Mouse (Mus musculus) cerebellum, adult 2 months (tissue): Measurements from ENCODE around the gene Igdcc3.
"Not testable (repeated sequence)": the region's sequence is repeated elsewhere in the genome, so short reads cannot be mapped to it uniquely, and the experiment has no call there.

Source experiments
- CTCF ChIP-seq: fragments of 200-500 bp; IDR thresholded peaks from 2 replicates; pipeline ENCODE4 v1.5.1; 2011; ENCODE audit warnings: low read depth, mild to moderate bottlenecking, control low read depth, low read length, moderate library complexity, borderline replicate concordance; ENCODE audit not compliant: insufficient read depth
- POLR2A ChIP-seq: fragments of 200-500 bp; IDR thresholded peaks from 2 replicates; pipeline ENCODE4 v1.6.1; 2011; ENCODE audit warnings: low read length, control low read depth, borderline replicate concordance; ENCODE audit not compliant: insufficient read depth

DNA sequence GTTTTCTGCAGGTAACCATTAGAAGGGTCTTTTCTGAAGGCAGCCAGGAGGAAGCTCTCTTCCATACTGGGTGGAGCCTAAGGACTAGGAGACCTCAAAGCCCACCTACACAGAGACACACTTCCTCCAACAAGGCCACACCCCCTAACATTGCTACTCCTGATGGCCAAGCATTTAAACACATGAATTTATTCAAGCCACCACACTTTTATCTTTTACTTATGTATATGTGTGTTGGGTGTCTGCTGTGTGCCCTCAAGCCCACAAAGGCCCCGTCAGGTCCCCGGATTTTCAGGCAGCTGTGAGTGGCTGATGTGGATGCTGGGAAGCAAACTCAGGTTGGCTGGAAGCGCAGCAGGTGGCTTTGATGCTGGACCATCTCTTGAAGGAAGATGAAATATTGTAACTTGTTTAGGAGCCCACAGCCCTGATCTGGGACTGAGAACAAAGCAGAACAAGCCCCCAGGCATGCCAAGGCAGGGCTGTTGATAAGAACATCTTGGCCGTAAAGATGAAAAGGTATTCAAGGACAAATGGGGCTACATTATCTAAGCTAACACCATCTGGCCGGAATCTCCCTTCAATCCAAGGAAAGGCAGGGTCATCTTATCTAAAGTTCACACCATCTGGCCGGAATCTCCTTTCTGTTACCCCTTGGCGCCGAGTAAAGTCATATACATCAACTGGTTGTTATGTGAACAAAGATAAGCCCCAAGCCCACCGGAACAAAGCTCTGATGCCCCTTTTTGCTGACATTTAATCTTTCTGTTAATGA lies 66.2 kb downstream of the Igdcc3 start:
- not testable (repeated sequence) for TF ChIP-seq POLR2A, CTCF
